Mouse (Mus musculus) stomach, embryonic 16.5 days (tissue): ENCODE data around the gene Babam2. TPM values are rescaled to one million over a fixed set of nuclear protein-coding genes. Genes with fewer than 3 reads are reported as not detected.

Experiments
- ATAC-seq: fragments of 200-750 bp; cut with Nextera tagmentation; 2 replicates; pipeline ENCODE4 v1.8.0; 2017; ENCODE audit warnings: moderate number of reproducible peaks, moderate TSS enrichment; ENCODE audit not compliant: insufficient read depth, low FRiP score
- H3K27ac ChIP-seq: fragments of 300-500 bp; sonication (generic); 2 replicates; pipeline ENCODE4 v1.5.1; 2014; ENCODE audit warnings: low read length
- H3K27me3 ChIP-seq: fragments of 300-500 bp; sonication (generic); 2 replicates; pipeline ENCODE4 v1.6.1; 2014; ENCODE audit warnings: low read length, control low read depth, mixed read lengths; ENCODE audit not compliant: control insufficient read depth, insufficient read depth
- H3K36me3 ChIP-seq: fragments of 300-500 bp; sonication (generic); 2 replicates; pipeline ENCODE4 v1.6.1; 2014; ENCODE audit warnings: low read length; ENCODE audit not compliant: control insufficient read depth, insufficient read depth
- H3K4me1 ChIP-seq: fragments of 300-500 bp; sonication (generic); 2 replicates; pipeline ENCODE4 v1.6.1; 2014; ENCODE audit warnings: low read length, control low read depth, mixed read lengths; ENCODE audit not compliant: control insufficient read depth, insufficient read depth
- H3K4me2 ChIP-seq: fragments of 300-500 bp; sonication (generic); 2 replicates; pipeline ENCODE4 v1.6.1; 2014; ENCODE audit warnings: low read depth, low read length, mixed read lengths
- H3K4me3 ChIP-seq: fragments of 300-500 bp; sonication (generic); replicated peaks from 2 replicates; pipeline ENCODE4 v1.5.1; 2014; ENCODE audit warnings: mild to moderate bottlenecking, low read length
- H3K9ac ChIP-seq: fragments of 300-500 bp; sonication (generic); 2 replicates; pipeline ENCODE4 v1.6.1; 2014; ENCODE audit warnings: low read length
- H3K9me3 ChIP-seq: fragments of 300-500 bp; sonication (generic); replicated peaks from 2 replicates; pipeline ENCODE4 v1.6.1; 2016; ENCODE audit warnings: low read length, control low read depth; ENCODE audit not compliant: control insufficient read depth
- WGBS: fragments of 180-500 bp; shearing (Covaris S2); extraction: QIAGEN DNeasy Blood & Tissue Kit; methylation state at CpG from one replicate; pipeline ENCODE4 v1.1.7; 2014; 5-methylcytosine and 5-hydroxymethylcytosine counted together
- polyA plus RNA-seq: library from polyadenylated mRNA; unstranded; fragments of >200 nt; fragmentation: Nextera tagmentation; extraction: Ambion mirVana; gene quantifications from 2 replicates; pipeline ENCODE4 v1.2.1, GENCODE M21; 2015

Gene Babam2
- polyA plus RNA-seq, 1 experiment from 2014 or later: 62.6 TPM

GRCm38 (mm10) chr5:31907959-31908358 lies 210.5 kb downstream of the Babam2 start:
- Histone ChIP-seq H3K4me2 (no peak overlapping the region), H3K9me3 (no peaks in the 10 kb centered on the region), H3K27me3 (no peaks in the 10 kb centered on the region), H3K36me3 (no peaks in the 10 kb centered on the region), H3K9ac (no peak overlapping the region), H3K27ac (peak overlapping the region; percentile 5; the same call in 1 of the 2 replicates), H3K4me1 (peaks cover 8% of the 10 kb centered on the region), H3K4me3 (no peak overlapping the region)
- WGBS: 85% methylated on average over 2 of the region's 2 CpGs
- no peak for ATAC-seq

- 92% methylated on average over 2 of the region's 2 CpGs for WGBS
These were observed 211.3 kb downstream of the Babam2 start for GRCm38 (mm10) chr5:31908818-31909217.

GRCm38 (mm10) chr5:31916241-31916640 lies 218.8 kb downstream of the Babam2 start:
- H3K9me3 ChIP-seq: no peaks in the 10 kb centered on the region
- H3K4me3 ChIP-seq: no peak overlapping the region
- H3K27me3 ChIP-seq: no peaks in the 10 kb centered on the region
- peaks cover 11% of the 10 kb centered on the region for H3K4me1 ChIP-seq
- H3K4me2 ChIP-seq: no peak overlapping the region
- H3K9ac ChIP-seq: no peak overlapping the region
- no peak overlapping the region for H3K27ac ChIP-seq
- no peak; the same call in 1 of the 2 replicates for ATAC-seq
- 67% methylated on average over 7 of the region's 7 CpGs for WGBS
- no peaks in the 10 kb centered on the region for H3K36me3 ChIP-seq

More at GRCm38 (mm10) chr5:31908818-31909217, 211.3 kb downstream of the Babam2 start:
- Histone ChIP-seq H3K9ac (no peak overlapping the region), H3K27ac (no peak overlapping the region), H3K4me3 (no peak overlapping the region), H3K27me3 (no peaks in the 10 kb centered on the region), H3K9me3 (no peaks in the 10 kb centered on the region), H3K4me1 (peaks cover 8% of the 10 kb centered on the region), H3K4me2 (no peak overlapping the region), H3K36me3 (no peaks in the 10 kb centered on the region)
- no peak for ATAC-seq

GRCm38 (mm10) chr5:31918566-31918965 lies 221.1 kb downstream of the Babam2 start:
- 87% methylated on average over 4 of the region's 4 CpGs for WGBS
- Histone ChIP-seq H3K4me1 (peaks cover 11% of the 10 kb centered on the region), H3K27ac (no peak overlapping the region), H3K27me3 (no peaks in the 10 kb centered on the region), H3K36me3 (no peaks in the 10 kb centered on the region), H3K4me3 (no peak overlapping the region), H3K9me3 (no peaks in the 10 kb centered on the region), H3K4me2 (no peak overlapping the region), H3K9ac (no peak overlapping the region)
- ATAC-seq: no peak

- Histone ChIP-seq H3K36me3 (no peaks in the 10 kb centered on the region), H3K4me1 (peaks cover 11% of the 10 kb centered on the region), H3K4me3 (no peak overlapping the region), H3K27ac (no peak overlapping the region), H3K27me3 (no peaks in the 10 kb centered on the region), H3K4me2 (no peak overlapping the region), H3K9ac (no peak overlapping the region), H3K9me3 (no peaks in the 10 kb centered on the region)
- ATAC-seq: no peak
These were observed 222.6 kb downstream of the Babam2 start for GRCm38 (mm10) chr5:31920129-31920528.

DNA sequence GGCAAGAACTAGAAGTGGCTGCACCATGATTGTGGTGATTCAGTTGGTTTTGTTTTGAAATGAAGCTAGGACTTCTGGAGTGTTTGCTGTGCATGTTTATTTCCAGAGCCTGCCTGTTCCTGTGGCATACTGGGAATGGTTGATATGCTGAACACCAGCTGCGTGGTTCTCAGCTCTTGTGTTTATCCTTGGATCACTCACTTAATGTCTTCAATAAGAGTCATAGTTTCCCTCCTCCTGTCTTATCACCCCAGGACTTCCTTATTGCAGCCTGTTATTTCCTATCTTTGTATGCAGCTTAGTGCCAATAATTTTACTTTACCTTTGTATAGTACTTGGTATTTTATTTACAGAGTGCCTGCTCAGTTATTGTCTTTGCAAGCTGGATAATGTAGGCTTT lies 223.4 kb downstream of the Babam2 start:
- H3K9me3 ChIP-seq: no peaks in the 10 kb centered on the region
- H3K27ac ChIP-seq: peak overlapping the region; percentile 44; the same call in 1 of the 2 replicates
- H3K4me3 ChIP-seq: no peak overlapping the region
- peaks cover 6% of the 10 kb centered on the region for H3K4me1 ChIP-seq
- H3K4me2 ChIP-seq: no peak overlapping the region
- no peaks in the 10 kb centered on the region for H3K27me3 ChIP-seq
- no peak overlapping the region for H3K9ac ChIP-seq
- ATAC-seq: no peak
- H3K36me3 ChIP-seq: no peaks in the 10 kb centered on the region
- WGBS: 28% methylated on average over 1 of the region's 1 CpGs

DNA sequence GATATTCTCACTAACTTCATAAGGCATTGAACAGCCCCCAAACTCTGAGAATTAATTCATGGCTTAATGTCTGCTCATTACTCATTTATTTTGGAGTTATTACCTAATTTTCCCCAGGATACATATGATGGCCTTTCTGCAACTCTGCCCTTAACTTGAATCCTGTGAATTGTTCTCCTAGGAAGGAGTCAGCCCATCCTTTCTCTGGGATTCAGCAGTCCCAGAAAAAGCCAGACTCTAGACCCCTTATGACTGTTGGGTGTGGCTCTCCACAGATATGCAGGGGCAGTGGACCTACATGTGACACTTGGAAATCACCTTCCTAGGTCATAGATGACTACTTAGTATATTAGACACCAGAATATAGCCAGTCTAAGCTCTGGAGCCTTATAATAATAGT lies 226.6 kb downstream of the Babam2 start:
- Histone ChIP-seq H3K9ac (no peak overlapping the region), H3K4me2 (no peak overlapping the region), H3K36me3 (no peaks in the 10 kb centered on the region), H3K4me3 (no peak overlapping the region), H3K27ac (no peak overlapping the region), H3K27me3 (no peaks in the 10 kb centered on the region), H3K4me1 (no peaks in the 10 kb centered on the region; the same call in 1 of the 2 replicates), H3K9me3 (peaks cover 3% of the 10 kb centered on the region; the same call in 1 of the 2 replicates)
- no peak for ATAC-seq

- peaks cover 3% of the 10 kb centered on the region; the same call in 1 of the 2 replicates for H3K9me3 ChIP-seq
- no peak overlapping the region for H3K4me2 ChIP-seq
- no peak overlapping the region for H3K9ac ChIP-seq
- 87% methylated on average over 1 of the region's 1 CpGs for WGBS
- no peak overlapping the region for H3K4me3 ChIP-seq
- no peaks in the 10 kb centered on the region for H3K36me3 ChIP-seq
- no peaks in the 10 kb centered on the region; the same call in 1 of the 2 replicates for H3K4me1 ChIP-seq
- H3K27me3 ChIP-seq: no peaks in the 10 kb centered on the region
- ATAC-seq: no peak
- H3K27ac ChIP-seq: no peak overlapping the region
These were observed 229.1 kb downstream of the Babam2 start for GRCm38 (mm10) chr5:31926551-31926950.

- H3K27ac ChIP-seq: peak overlapping the region; percentile 60
- ATAC-seq: 0 out of 2 replicates have a peak, but pooled peaks have one; percentile 25
- no peak overlapping the region for H3K9ac ChIP-seq
- 79% methylated on average over 7 of the region's 7 CpGs for WGBS
- H3K4me3 ChIP-seq: no peak overlapping the region
- H3K9me3 ChIP-seq: peaks cover 3% of the 10 kb centered on the region; the same call in 1 of the 2 replicates
- no peaks in the 10 kb centered on the region for H3K27me3 ChIP-seq
- H3K4me1 ChIP-seq: peaks cover 5% of the 10 kb centered on the region; the same call in 1 of the 2 replicates
- H3K36me3 ChIP-seq: no peaks in the 10 kb centered on the region
- H3K4me2 ChIP-seq: no peak overlapping the region
These were observed 231.5 kb downstream of the Babam2 start for GRCm38 (mm10) chr5:31929007-31929406.
